Mouse (Mus musculus) skeletal muscle tissue, adult 2 months (tissue): ENCODE data around the gene Abhd13.

Experiments used
- DNase-seq: peaks from one replicate; pipeline ENCODE4 v3.0.0-alpha.2; 2012; ENCODE audit warnings: low read depth, low spot score

Abhd13 gene

DNA sequence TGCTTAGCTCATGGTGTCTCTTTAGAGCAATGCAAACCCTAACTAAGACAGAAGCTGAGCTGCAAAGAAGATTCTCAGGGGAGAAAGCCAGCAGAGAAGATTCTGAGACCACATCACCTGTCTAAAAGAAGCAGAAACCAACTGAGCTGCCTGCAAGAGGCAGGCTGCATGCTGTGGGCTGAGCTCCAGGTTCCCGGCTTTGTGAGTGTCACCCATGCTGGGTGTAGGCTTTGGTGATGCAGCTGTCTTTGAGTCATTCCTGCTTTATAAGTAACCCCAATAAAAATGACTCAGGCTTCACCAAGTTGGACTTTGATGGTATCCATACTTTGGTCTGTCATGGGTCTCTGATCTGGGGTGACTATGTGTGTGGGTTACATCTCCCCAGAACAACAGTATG lies 38.7 kb downstream of the Abhd13 start:
- DNase-seq: no peak

DNA sequence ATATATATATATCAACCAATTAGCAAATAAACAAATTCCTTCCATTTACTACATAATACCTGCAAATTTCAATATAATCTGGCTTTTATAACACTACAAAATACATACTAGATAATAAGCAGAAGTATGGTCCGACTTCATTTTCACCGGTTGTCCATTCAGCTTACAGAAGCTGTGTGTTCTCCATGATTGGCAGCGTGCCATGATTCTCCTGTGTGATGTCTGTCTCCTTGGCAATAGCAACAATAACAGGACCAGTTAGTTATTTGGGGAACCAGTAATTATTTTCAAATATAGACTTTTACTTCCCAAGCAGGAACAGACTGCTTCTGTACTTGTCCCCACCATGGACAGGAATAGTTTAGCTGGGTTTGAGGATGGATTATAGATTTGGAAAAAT lies 39.7 kb downstream of the Abhd13 start:
- DNase-seq: no peak

DNA sequence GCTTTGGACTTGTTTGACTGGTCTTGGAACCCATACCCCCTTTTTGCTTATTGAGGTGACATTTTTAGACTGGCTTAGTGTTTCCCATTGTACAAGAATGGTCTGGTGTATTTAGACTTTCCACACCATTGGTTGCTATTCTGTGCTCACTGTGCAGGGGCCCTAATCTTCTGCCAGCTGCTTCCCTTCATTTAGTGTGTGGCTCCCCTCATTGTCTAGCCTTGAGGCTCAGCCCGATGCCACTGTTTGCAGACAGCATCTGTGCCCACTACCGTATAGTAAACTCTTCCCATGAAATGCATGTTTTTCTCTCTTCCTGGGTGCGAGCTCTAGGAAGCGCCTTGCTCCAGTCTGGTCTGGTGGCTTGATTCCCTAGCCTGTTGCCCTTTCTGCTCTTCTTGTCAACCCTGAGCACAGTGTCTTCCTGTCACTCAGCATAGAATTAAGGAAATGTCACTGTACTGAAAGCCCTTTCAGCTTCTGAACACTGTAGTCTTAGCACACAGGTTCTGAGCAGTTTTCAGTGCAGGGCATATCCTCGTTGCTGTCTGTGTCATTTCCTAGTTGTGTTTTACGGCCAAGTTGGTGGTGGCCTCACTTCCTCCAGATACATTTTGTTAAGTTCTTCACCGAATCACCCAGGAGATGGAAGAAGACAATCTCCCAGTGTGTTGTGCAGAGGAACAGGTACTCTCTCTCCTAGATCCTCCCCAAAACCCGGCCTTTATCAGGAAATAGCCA lies 53.0 kb downstream of the Abhd13 start:
- no peak for DNase-seq

GRCm38 (mm10) chr8:10031177-10031576 lies 53.7 kb downstream of the Abhd13 start:
- no peak for DNase-seq

- DNase-seq: peak; percentile 7
Observed at GRCm38 (mm10) chr8:10040866-10041265, 63.4 kb downstream of the Abhd13 start.
